Mouse (Mus musculus) limb, embryonic 12.5 days (tissue): ENCODE data around the gene Bsg. TPM values are rescaled to one million over a fixed set of nuclear protein-coding genes. Genes with fewer than 3 reads are reported as not detected.
A peak's percentile ranks its signal among the peaks of the same experiment; 100 is the strongest.

Experiments
- ATAC-seq: fragments of 200-750 bp; cut with Nextera tagmentation; 2 replicates; pipeline ENCODE4 v1.8.0; 2017; ENCODE audit warnings: low read depth, moderate TSS enrichment; ENCODE audit not compliant: insufficient number of reproducible peaks, insufficient read depth, low FRiP score, low TSS enrichment
- H3K27ac ChIP-seq: fragments of 300-500 bp; sonication (generic); 2 replicates; pipeline ENCODE4 v1.5.1; 2016; ENCODE audit warnings: mild to moderate bottlenecking, moderate library complexity
- H3K27me3 ChIP-seq: fragments of 300-500 bp; sonication (generic); 2 replicates; pipeline ENCODE4 v1.6.1; 2016; ENCODE audit warnings: mild to moderate bottlenecking, moderate library complexity
- H3K36me3 ChIP-seq: fragments of 300-500 bp; sonication (generic); 2 replicates; pipeline ENCODE4 v1.6.1; 2016; ENCODE audit warnings: mild to moderate bottlenecking, moderate library complexity
- H3K4me1 ChIP-seq: fragments of 300-500 bp; sonication (generic); replicated peaks from 2 replicates; pipeline ENCODE4 v1.6.1; 2016
- H3K4me2 ChIP-seq: fragments of 300-500 bp; sonication (generic); 2 replicates; pipeline ENCODE4 v1.6.1; 2016; ENCODE audit warnings: mild to moderate bottlenecking, moderate library complexity
- H3K4me3 ChIP-seq: fragments of 300-500 bp; sonication (generic); replicated peaks from 2 replicates; pipeline ENCODE4 v1.5.1; 2016; ENCODE audit warnings: mild to moderate bottlenecking
- H3K9ac ChIP-seq: fragments of 300-500 bp; sonication (generic); replicated peaks from 2 replicates; pipeline ENCODE4 v1.6.1; 2016; ENCODE audit warnings: mild to moderate bottlenecking, moderate library complexity
- H3K9me3 ChIP-seq: fragments of 300-500 bp; sonication (generic); 2 replicates; pipeline ENCODE4 v1.6.1; 2016; ENCODE audit warnings: mild to moderate bottlenecking, moderate library complexity
- WGBS: fragments of 180-500 bp; shearing (Covaris S2); methylation state at CpG from one replicate; pipeline ENCODE4 v1.1.7; 2016; 5-methylcytosine and 5-hydroxymethylcytosine counted together
- polyA plus RNA-seq: library from polyadenylated mRNA; unstranded; fragments of >200 nt; fragmentation: Nextera tagmentation; extraction: Ambion mirVana; gene quantifications from 2 replicates; pipeline ENCODE4 v1.2.1, GENCODE M21; 2016

Gene Bsg
- polyA plus RNA-seq, 1 experiment from 2014 or later, result 680 TPM

GRCm38 (mm10) chr10:79682916-79683582, 21.2 kb upstream of the Bsg start:
- H3K4me1 ChIP-seq, result peaks cover 20% of the 10 kb centered on the region
- H3K27ac ChIP-seq, result peak overlapping the region; percentile 62; the same call in 1 of the 2 replicates
- no peak for ATAC-seq
- H3K4me2 ChIP-seq, result peak overlapping the region; percentile 95
- H3K9ac ChIP-seq, result peak overlapping the region; percentile 89
- no peaks in the 10 kb centered on the region for H3K9me3 ChIP-seq
- no peaks in the 10 kb centered on the region for H3K27me3 ChIP-seq
- H3K4me3 ChIP-seq, result peak overlapping the region; percentile 90
- 5% methylated on average over 10 of the region's 10 CpGs for WGBS
- peaks cover 41% of the 10 kb centered on the region for H3K36me3 ChIP-seq

- H3K4me1 ChIP-seq, result peaks cover 20% of the 10 kb centered on the region
- H3K36me3 ChIP-seq, result peaks cover 50% of the 10 kb centered on the region
- no peaks in the 10 kb centered on the region for H3K27me3 ChIP-seq
- peak overlapping the region; percentile 89; the same call in 1 of the 2 replicates for H3K9ac ChIP-seq
- H3K9me3 ChIP-seq, result no peaks in the 10 kb centered on the region
- H3K4me3 ChIP-seq, result peak overlapping the region; percentile 90
- peak overlapping the region; percentile 95 for H3K4me2 ChIP-seq
- no peak overlapping the region for H3K27ac ChIP-seq
- WGBS, result 89% methylated on average over 6 of the region's 6 CpGs
- ATAC-seq, result no peak
Observed at GRCm38 (mm10) chr10:79683726-79684640, 20.3 kb upstream of the Bsg start.

- Histone ChIP-seq H3K4me2 (no peak overlapping the region), H3K4me1 (peaks cover 20% of the 10 kb centered on the region), H3K9me3 (no peaks in the 10 kb centered on the region), H3K9ac (no peak overlapping the region), H3K4me3 (no peak overlapping the region), H3K27ac (no peak overlapping the region), H3K36me3 (peaks cover 59% of the 10 kb centered on the region), H3K27me3 (no peaks in the 10 kb centered on the region)
- no peak for ATAC-seq
- WGBS, result 94% methylated on average over 25 of the region's 25 CpGs
Observed at GRCm38 (mm10) chr10:79684770-79685600, 19.3 kb upstream of the Bsg start.

GRCm38 (mm10) chr10:79686219-79686618, 18.1 kb upstream of the Bsg start:
- ATAC-seq, result no peak
- no peak overlapping the region for H3K9ac ChIP-seq
- H3K27ac ChIP-seq, result no peak overlapping the region
- no peaks in the 10 kb centered on the region for H3K9me3 ChIP-seq
- H3K4me3 ChIP-seq, result no peak overlapping the region
- peaks cover 59% of the 10 kb centered on the region for H3K36me3 ChIP-seq
- peaks cover 14% of the 10 kb centered on the region for H3K4me1 ChIP-seq
- no peaks in the 10 kb centered on the region for H3K27me3 ChIP-seq
- no peak overlapping the region for H3K4me2 ChIP-seq
- WGBS, result 85% methylated on average over 2 of the region's 2 CpGs

GRCm38 (mm10) chr10:79686691-79687090, 17.6 kb upstream of the Bsg start:
- Histone ChIP-seq H3K4me3 (no peak overlapping the region), H3K36me3 (peaks cover 59% of the 10 kb centered on the region), H3K27me3 (no peaks in the 10 kb centered on the region), H3K27ac (no peak overlapping the region), H3K9me3 (0 out of 2 replicates have a peak, but pooled peaks cover under 1% of the 10 kb centered on the region), H3K9ac (no peak overlapping the region), H3K4me2 (no peak overlapping the region), H3K4me1 (peaks cover 13% of the 10 kb centered on the region)
- no peak for ATAC-seq
- 95% methylated on average over 1 of the region's 1 CpGs for WGBS

- WGBS, result 98% methylated on average over 6 of the region's 6 CpGs
- Histone ChIP-seq H3K4me2 (no peak overlapping the region), H3K27ac (no peak overlapping the region), H3K4me1 (peaks cover 13% of the 10 kb centered on the region), H3K9ac (no peak overlapping the region), H3K4me3 (no peak overlapping the region), H3K27me3 (no peaks in the 10 kb centered on the region), H3K36me3 (peaks cover 59% of the 10 kb centered on the region), H3K9me3 (0 out of 2 replicates have a peak, but pooled peaks cover 7% of the 10 kb centered on the region)
- ATAC-seq, result no peak
Observed at GRCm38 (mm10) chr10:79687513-79687912, 16.8 kb upstream of the Bsg start.

- no peak within 1 kb of the TSS for H3K27ac ChIP-seq
- no peak within 1 kb of the TSS for H3K9ac ChIP-seq
- no peaks in the 10 kb centered on the region for H3K27me3 ChIP-seq
- no peak within 1 kb of the TSS for H3K4me3 ChIP-seq
- WGBS, result 80% methylated on average over 4 of the region's 4 CpGs
- peaks cover 4% of the 10 kb centered on the region for H3K4me1 ChIP-seq
- H3K9me3 ChIP-seq, result 0 out of 2 replicates have a peak, but pooled peaks cover 7% of the 10 kb centered on the region
- no peak within 1 kb of the TSS for H3K4me2 ChIP-seq
- peaks cover 59% of the 10 kb centered on the region for H3K36me3 ChIP-seq
- ATAC-seq, result no peak
Observed at GRCm38 (mm10) chr10:79688720-79689119, 15.6 kb upstream of the Bsg start, which contains the start of gene Gzmm. Gene Gzmm (plus strand): TSS chr10:79689020.

- Histone ChIP-seq H3K27me3 (no peaks in the 10 kb centered on the region), H3K27ac (no peak overlapping the region), H3K9ac (no peak overlapping the region), H3K4me1 (no peaks in the 10 kb centered on the region; the same call in 1 of the 2 replicates), H3K9me3 (0 out of 2 replicates have a peak, but pooled peaks cover 7% of the 10 kb centered on the region), H3K4me3 (no peak overlapping the region), H3K36me3 (peaks cover 57% of the 10 kb centered on the region), H3K4me2 (no peak overlapping the region)
- 97% methylated on average over 3 of the region's 3 CpGs for WGBS
- ATAC-seq, result no peak
Observed at GRCm38 (mm10) chr10:79689178-79689577, 15.1 kb upstream of the Bsg start.

GRCm38 (mm10) chr10:79691986-79692548, 12.2 kb upstream of the Bsg start:
- H3K9me3 ChIP-seq, result 0 out of 2 replicates have a peak, but pooled peaks cover 7% of the 10 kb centered on the region
- peaks cover 28% of the 10 kb centered on the region for H3K36me3 ChIP-seq
- H3K27me3 ChIP-seq, result no peaks in the 10 kb centered on the region
- H3K4me2 ChIP-seq, result no peak overlapping the region
- H3K4me3 ChIP-seq, result no peak overlapping the region
- H3K9ac ChIP-seq, result no peak overlapping the region
- ATAC-seq, result no peak
- WGBS, result 96% methylated on average over 2 of the region's 2 CpGs
- H3K27ac ChIP-seq, result no peak overlapping the region
- H3K4me1 ChIP-seq, result peaks cover 18% of the 10 kb centered on the region

GRCm38 (mm10) chr10:79693580-79694378, 10.5 kb upstream of the Bsg start:
- H3K9ac ChIP-seq, result no peak overlapping the region
- H3K27me3 ChIP-seq, result no peaks in the 10 kb centered on the region
- H3K4me2 ChIP-seq, result no peak overlapping the region
- H3K4me1 ChIP-seq, result peaks cover 18% of the 10 kb centered on the region
- peaks cover 11% of the 10 kb centered on the region for H3K36me3 ChIP-seq
- 0 out of 2 replicates have a peak, but pooled peaks cover 7% of the 10 kb centered on the region for H3K9me3 ChIP-seq
- no peak for ATAC-seq
- H3K4me3 ChIP-seq, result no peak overlapping the region
- H3K27ac ChIP-seq, result no peak overlapping the region
- 75% methylated on average over 12 of the region's 12 CpGs for WGBS
